Mouse (Mus musculus): Measurements from ENCODE around the gene Nop53.

Nop53 gene

DNA sequence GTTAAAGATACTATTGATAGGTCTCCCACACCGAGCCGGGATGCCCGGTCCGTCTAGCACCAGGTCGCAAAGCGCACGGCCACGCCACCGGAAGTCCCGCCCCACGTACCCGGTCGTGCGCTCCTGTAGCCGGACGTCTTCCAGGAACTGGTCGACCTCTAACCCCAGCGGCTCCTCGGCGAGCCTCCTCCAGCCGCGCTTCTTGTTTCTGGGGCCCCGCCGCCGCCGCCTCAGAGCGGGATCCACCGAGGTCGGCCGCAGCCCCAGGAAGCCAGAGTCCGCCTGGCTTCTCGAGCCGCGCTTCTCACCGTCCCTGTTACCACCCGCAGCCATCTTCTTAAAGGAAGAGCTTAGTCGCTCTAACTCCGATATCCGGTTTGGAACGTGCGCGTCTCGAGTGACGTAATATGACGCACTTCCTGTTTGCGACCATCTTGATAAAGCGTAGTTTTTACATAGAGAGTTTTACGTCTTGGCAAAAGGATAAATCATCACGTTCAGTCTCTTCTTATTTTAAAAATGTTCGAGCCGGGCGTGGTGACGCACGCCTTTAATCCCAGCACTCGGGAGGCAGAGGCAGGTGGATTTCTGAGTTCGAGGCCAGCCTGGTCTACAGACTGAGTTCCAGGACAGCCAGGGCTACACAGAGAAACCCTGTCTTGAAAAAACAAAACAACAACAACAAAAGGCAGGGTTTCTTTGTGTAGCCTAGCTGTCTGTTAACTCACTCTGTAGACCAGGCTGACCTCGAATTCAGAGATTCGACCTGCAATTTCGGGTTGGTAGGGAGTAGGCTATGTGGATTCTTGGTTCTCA lies at the start of gene Nop53:
Gene Nop53 (minus strand): TSS at position 354 of the 816 bp plus-strand sequence.
- in situ Hi-C loops (cut with MseI, MboI): no loop called here

DNA sequence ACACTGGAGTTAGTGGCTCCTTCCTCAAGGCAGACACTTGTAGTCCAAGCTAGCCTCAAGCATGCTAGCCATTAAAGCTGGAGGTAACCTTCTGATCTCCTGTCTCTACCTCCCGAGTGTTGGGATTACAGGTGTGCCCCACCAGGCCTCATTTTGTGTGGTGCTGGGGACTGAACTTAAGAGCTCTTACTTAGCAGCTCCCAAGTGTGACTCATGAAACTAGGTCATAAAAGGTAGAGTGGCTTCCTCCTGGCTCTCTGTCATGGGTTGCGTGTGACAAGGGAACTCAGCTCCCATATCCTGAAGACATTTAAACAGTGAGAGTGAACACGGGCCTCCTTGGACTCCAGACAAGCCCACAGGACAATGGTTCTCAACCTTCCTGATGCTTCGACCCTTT lies 47.9 kb upstream of the Nop53 start:
- in situ Hi-C loops (cut with MseI, MboI): no loop called here

DNA sequence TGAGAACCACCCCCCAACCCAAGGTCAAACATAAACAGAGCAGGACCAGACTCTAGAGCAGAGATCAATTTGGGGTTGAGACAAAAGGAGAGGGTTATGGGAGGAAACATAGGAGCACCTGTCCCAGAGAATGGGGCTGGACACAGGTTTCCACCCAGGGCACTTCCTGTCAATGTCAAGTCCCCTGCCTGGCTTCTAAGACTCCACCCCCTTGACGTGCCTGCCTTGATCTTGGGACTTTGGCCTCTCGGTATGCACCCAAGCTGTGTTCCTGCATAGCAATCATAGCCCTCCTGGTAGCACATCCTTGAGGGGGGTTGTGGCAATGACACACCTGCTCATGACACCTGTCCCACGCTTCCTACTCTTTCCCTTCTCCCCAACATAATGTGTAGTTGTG lies 47.3 kb upstream of the Nop53 start:
- in situ Hi-C loops (cut with MseI, MboI): no loop called here

DNA sequence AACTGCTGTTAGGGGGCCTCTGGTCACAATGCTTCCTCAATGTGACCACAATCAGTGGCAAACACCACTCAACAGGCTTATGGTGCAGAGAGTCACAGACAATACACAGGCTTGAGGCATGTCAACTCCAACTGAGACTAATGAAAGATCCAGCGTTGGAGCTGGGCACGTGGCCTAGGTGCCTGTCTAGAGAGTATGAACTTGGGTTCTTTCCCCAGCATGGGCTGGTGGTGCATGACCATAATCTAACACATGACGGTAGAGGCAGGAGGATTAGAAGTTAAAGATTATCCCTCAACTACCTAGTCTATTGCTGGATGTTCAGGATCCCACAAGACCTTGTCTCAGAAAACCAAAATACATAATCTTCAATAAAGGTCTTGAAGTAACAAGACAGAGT lies 45.9 kb upstream of the Nop53 start:
- in situ Hi-C loops (cut with MseI, MboI): no loop called here

DNA sequence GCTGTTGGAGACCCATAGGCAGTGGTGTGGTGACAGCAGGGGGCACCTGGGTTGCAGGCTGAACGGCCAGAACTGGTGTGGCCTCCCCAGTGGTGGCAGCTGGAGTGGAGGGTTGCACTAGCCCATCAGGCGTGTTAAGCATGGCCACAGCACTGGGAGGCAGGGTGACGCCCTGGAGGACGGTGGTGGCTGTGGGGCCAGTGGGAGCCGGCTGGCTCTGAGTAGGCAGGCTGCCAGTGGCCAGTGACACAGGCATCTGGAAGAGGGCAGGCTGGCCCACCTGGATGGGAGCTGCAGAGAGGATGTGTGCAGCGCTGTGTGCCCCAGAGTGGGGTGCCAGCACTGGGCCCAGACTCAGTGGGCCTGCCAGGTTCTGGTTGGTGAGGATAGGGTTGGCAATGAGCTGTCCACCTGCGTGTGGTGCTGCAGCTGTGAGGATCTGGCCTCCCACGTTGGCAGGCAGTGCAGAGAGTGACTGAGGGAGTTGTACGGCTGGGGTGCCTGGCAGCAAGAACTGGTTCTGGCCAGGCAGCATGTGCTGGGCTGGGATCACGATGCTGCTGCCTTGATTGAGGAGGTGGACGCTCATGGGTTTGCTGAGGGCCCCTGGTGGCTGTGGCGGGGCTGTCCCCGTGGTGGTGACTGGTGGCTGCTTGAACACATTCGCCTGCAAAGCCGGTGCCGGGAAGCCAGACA lies 41.9 kb upstream of the Nop53 start:
- in situ Hi-C loops (cut with MseI, MboI): loop anchor here in 1 of 2 experiments (10.0 kb wide), 1 partner anchor 57 kb away; the partner anchor contains the start of gene Bicra

DNA sequence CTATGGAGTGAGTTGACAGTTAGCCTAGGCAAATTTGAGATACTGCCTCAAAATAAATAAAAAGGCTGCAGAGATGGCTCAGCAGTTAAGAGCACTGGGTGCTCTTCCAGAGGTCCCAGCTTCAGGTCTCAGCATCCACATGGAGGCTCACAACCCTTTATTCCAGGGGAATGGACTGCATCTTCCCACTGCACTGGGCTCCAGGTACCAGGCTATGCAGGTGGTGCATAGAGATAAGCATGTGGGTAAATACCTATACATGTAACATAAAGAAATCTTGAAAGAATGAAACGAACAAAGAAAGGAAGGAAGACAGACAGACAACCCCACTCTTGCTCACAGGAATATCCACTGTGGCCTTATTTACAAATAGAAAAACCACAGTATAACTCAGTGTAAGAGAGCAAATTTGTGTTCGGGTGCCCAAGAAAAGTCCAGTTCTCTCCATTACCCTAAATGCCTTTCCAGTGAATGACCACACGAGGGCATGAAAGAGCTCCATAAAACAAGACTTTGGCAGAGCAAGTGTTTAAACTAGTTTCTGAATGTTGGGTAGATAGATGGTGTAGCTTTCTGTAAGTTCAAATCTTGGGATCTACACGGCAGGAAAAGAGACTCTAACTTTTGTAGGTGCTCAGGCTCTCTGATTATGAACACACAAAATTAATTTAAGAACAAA lies 37.0 kb upstream of the Nop53 start:
- in situ Hi-C loops (cut with MseI, MboI): loop anchor here in 1 of 2 experiments (10.0 kb wide), 1 partner anchor 62 kb away; the partner anchor contains the start of gene Bicra

DNA sequence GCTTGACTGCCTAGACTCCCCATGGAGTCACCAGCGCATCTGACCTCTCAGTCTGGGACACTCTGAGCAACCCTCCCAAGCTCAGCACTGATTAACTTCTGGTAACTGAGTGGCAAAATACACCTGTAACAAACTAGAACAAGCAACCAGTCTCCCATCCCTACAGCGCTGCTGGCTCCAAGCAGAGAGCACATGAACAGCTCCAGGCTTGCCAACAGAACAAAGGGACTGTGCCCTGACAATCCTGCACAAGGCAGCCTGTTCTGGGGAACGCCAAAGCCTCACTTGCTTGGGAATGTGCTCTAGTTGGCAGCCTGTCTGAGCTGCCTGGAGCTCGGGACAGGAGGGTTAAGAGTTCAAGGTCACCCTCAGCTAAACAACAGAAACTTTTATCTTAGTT lies 35.7 kb upstream of the Nop53 start:
- in situ Hi-C loops (cut with MseI, MboI): loop anchor here in 1 of 2 experiments (10.0 kb wide), 1 partner anchor 63 kb away; the partner anchor contains the start of gene Bicra

DNA sequence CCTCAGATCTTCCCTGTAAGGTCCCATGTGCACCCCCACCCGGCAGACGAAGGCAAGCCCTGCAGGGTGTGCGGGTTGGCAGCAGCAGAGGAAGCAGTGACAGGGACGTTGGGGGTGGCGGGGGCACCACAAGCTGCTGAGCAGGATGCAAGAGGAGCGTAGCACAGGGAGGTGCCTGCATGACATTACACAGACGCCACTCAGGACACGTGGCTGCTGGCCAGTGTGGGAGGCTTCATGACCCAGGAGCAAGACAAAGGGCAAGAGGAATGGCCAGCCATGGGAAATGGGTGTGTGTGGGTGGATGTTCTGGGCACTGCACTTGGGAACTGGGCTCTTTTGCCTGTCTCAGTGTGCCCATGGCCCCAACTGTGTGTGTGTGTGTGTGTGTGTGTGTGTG lies 34.4 kb upstream of the Nop53 start:
- in situ Hi-C loops (cut with MseI, MboI): loop anchor here in 1 of 2 experiments (10.0 kb wide), 1 partner anchor 65 kb away; the partner anchor contains the start of gene Bicra

DNA sequence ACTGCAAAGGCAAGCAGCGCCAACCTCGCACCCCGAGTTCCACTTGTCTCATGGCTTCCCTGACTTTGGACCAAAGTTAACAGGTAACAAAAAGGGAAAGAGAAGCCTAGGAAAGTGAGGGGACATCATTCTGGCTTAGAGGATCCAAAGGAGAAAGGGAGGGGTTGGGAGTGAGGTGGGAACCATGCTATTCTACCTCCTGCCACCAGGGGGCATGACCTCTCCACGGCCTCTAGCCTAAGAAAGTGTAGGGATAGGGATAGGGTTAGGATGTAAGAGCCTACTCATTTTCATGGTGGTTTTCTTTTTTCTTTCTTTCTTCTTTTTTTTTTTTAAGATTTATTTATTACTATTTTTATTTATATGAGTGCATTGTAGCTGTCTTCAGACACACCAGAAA lies 30.0 kb upstream of the Nop53 start:
- in situ Hi-C loops (cut with MseI, MboI): loop anchor here in 1 of 2 experiments (5.0 kb wide), 1 partner anchor 76 kb away; no protein-coding TSS in a partner anchor

DNA sequence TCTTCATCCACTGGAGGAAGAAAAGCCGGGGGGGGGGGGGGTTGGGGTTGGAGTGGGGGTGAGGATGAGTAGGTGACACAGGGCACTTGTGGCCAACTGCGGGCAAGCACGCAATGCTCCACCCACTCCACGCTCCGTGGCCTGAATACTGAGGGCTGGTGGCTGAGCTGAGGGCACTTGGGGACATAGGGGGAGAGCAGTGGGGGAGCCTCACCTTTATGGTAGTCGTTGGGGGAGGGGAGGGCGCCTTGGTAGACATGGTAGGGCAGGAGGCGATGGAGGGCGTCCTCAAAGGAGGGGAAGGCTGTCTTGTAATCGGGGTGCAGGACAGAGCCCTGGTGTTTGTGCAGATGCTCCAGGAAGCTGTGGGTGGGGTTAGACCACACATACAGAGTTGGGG lies 29.6 kb upstream of the Nop53 start:
- in situ Hi-C loops (cut with MseI, MboI): loop anchor here in 1 of 2 experiments (5.0 kb wide), 1 partner anchor 77 kb away; no protein-coding TSS in a partner anchor

DNA sequence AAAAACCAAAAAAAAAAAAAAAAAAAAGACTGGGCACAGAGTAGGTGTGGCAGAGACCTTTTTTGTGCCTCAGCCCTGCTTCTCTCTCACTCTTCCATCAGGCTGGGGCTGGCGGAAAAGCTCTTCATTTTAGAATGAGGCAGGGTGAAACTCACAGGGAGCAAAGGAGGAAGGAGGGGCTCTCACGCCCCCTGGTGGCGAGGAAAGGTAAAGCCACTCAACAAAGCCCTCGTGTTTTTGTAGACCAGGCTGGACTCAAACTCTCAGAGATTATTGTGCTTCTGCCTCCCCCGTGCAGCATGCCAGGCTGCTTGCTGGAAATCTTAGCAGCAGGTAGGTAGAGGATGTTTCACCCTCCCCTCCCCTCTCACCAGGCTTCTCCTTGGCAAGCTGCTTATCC lies 28.8 kb upstream of the Nop53 start:
- in situ Hi-C loops (cut with MseI, MboI): loop anchor here in 1 of 2 experiments (5.0 kb wide), 1 partner anchor 78 kb away; no protein-coding TSS in a partner anchor

DNA sequence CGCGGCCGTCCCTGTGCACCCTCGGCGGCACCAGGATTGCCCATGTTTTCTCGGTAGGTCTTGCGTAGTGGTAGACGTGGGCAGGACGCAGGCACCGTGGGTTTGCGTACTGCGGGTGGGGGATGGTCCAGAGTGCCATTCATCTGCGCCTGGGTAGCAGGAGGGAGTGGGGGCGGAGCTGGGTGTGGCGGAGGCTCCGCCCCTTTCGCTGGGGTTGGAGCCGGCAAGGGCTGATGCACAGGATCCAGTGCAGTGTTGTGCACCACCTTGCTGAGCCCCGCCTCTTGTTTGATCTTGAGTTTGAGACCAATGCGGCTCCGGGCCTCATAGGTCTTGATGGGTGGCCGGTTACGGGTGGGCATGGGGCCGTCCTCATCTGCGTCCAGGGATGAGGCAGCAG lies 26.4 kb upstream of the Nop53 start:
- in situ Hi-C loops (cut with MseI, MboI): no loop called here

DNA sequence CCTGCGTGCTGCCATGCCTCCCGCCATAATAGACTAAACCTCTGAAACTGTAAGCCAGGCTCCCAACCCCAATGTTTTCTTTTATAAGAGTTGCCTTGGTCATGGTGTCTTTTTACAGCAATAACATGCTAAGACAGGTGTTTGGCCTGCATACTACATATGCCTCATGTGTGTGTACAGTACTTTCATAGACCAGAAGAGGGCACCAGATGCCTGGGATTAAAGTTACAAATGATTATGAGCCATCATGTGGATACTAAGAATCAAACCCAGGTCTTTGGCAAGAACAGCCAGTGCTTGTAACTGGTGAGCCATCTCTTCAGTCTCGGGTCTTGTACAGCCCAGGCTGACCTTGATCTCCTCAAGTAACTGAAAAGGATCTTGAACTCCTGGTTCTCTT lies 23.8 kb upstream of the Nop53 start:
- in situ Hi-C loops (cut with MseI, MboI): no loop called here

DNA sequence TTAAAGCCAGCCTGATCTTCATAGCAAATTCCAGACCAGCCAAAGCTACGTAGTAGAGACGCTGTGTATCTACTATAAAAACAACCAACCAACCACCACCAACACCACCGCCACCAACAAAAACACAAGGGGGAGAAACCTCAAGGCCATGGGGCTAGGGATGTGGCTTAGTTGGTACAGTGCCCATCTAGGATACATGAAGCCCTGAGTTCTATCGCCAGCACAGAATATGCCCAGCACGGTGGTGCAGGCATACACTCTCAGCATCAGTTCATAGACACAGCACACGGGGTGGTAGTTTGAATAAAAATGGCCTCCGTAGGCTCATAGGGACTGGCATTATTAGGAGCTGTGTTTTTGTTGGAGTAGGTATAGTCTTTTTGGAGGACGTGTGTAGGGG lies 22.4 kb upstream of the Nop53 start:
- in situ Hi-C loops (cut with MseI, MboI): no loop called here

DNA sequence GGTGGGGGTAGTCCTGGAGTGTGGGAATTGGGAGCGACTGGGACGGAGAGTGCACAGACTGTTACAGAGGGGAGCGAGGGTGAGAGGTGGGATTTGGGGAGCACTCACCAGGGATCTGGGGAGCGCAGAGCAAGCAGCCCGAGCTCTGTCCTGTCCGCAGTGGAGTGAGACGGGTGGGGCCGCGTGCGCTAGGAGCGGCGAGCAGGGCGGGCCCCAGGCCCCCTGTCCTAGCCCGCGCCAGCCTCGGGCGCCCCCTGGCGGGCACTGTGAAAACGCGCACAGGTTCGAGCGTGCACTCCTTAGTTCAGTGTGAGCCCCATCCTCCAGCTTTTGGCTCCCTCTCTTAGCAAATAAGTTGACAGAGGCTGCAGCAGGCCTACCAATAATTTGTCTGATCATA lies 21.4 kb upstream of the Nop53 start, which contains the start of gene Ehd2:
Gene Ehd2 (minus strand): TSS at position 256 of the 400 bp plus-strand sequence.
- in situ Hi-C loops (cut with MseI, MboI): no loop called here

DNA sequence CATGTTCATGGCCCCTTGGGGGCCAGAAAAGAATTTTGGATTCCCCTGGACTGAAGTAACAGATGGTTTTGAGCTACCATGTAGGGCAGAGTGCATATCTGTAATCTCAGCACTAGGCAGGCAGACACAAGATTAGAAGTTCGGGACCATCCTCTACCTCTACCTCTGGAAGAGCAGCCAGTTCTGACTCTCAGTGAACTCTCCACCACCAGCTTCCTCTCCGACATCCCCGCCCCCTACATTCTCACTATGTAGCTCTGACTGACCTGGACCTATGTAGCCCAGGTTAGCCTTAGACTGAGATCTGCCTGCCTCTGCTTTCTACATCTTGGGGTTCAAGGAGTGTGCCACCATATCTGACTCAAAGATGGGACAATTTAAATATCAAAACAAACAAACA lies 20.6 kb upstream of the Nop53 start:
- in situ Hi-C loops (cut with MseI, MboI): no loop called here

DNA sequence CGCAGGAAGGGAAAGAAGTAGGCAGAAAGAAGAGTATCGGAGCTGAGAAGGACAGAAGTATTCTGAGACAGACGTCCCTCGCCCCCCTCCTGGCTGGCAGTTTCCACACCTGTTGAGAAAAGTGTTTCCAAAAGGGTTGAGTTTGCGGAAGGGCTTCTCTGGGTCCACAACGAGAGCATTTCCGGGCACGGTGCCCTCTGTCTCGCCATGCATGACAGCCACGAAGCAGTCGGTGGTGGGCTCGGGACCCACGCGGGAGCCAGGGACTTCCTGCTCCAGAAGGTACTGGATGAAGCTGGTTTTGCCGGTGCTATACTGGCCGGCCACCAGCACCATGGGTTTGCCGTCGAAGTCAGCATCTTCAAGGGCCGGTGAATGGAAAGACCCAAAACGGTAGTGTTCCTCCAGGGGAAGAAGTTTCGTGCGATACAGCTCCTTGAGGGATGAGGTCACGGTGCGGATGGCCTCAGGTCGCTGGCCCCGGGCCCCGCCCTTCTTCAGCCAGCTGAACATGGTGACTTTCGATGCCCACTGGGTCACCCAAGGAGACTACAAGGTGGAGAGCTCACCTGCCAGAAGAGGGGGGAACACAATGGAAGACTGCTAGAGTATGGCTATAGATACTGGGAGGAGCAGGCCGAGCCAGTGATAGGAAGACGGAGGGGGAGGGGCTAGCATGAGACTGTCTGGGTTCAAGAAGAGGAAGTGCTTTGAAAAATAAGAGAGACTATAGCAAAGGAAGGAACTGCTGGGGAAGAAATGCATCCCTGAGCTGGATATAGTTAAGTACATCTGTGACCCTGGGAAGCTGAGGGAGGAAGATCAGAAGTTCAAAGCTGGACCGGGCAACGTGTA lies 18.2 kb upstream of the Nop53 start:
- in situ Hi-C loops (cut with MseI, MboI): no loop called here

DNA sequence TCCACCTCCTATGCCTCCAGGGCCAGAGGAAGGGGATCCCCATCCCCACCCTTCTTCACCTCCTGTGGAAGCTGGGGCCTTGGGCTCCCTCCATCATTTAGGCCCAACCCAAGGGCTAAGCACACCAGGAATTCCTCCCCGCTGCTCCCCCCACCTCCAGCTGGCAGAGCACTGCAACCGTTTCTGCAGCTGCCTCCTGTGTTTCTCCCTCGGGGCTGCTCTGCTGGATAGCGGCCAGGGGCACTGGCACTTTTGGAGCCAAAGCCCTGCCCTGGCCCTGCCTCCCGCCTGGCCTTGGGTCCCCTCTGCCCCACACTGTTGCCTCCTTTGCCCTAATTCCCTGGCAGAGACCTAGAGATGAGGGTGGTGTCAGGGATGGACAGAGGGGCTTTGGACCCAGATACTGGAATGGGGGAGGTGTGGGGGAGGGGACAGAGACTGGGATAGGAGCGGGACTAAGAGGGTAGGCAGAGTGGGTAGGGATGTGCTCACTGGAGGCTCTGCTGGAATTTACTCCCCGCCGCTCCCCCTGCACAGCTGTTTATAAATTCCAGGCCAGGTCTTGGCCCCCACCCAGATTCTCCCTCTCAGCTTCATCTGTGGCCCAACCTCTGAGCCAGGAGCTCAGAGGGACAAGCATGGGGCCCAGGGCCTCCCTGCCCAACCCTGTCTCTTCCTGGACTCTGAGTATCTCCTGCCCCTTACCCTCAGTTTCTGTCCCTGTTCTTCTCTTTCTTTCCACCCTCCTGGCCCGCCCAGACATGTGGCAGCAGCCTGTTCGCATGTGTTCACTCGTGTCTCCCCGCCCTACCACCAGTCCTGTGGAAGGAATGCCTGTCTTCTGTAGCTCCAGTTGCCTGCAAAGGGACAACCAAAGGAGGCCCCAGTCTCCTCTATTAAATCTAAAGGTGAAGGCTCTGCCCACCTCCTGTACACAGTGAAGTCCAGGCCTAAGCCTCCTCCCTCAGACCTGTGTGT lies 16.7 kb upstream of the Nop53 start:
- in situ Hi-C loops (cut with MseI, MboI): no loop called here

DNA sequence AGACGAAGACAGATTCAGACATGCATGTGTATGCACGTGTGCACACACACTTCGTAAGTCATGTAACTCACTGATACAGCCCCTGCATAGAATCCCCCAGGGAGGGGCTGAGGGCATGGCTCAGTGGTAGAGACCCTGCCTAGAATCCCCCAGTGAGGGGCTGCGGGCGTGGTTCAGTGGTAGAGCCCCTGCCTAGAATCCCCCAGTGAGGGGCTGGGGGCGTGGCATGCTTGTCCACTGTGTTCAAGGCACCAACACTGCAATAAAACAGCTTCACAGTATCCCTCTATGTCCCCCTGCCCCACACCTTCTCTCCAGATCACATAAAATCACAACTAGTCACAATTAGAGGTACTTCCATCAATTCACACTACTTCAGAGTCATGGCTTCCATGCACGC lies 15.9 kb upstream of the Nop53 start:
- in situ Hi-C loops (cut with MseI, MboI): no loop called here

DNA sequence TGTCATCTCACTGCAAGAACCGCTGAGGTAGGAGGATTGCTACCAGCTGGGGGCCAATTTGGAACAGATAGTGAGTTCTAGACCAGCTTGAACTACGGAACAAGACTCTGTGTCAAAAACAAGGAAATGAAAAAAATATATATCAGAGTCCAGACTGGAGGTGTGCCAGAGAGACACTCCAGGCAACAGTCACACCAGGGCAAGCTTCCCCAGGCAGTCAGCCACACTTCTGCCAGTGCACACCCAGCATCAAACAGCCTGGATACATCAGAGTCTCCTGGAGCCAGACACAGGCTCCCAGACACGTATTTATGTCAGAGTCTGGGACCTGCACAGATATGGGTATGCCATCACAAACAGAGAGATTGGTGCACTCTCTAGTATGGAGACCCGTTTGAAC lies 15.4 kb upstream of the Nop53 start:
- in situ Hi-C loops (cut with MseI, MboI): no loop called here

Data from mouse trophoblast stem cell (cell line).